Mouse (Mus musculus) lung, postnatal 25 days (tissue): ENCODE measurements around the gene Gzmd.
"Not testable (repeated sequence)": the region's sequence is repeated elsewhere in the genome, so short reads cannot be mapped to it uniquely, and the experiment has no call there.

Source experiments
- DNase-seq: peaks from one replicate; pipeline ENCODE4 v3.0.0; 2022; ENCODE audit warnings: low spot score

Gzmd gene

GRCm38 (mm10) chr14:56132508-56132907, at the start of gene Gzmd:
TSS of gene Gzmd (minus strand) at chr14:56132608.
- DNase-seq = not testable (repeated sequence)

GRCm38 (mm10) chr14:56177651-56178050, 45.2 kb upstream of the Gzmd start:
- not testable (repeated sequence) for DNase-seq

DNA sequence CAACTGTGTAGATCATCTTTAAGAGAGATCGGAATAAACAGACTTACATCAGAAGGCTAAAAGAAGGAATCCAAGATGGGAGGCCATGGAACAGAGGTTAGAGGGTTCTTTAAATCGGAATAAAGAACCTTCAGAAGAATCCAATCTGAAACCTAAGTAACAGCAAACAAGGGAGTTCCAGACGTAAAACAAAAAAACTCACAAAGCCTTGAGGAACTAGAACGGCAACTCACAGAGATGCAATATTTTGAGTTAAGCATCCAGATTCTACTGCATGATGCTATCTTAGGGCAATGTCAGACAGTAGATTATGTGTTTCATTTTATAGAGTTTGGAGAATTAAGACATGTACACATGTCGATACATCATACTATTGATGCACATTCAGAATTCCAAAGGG, 42.1 kb upstream of the Gzmd start, which contains the start of gene Gzmn:
Gzmn (minus strand) TSS at position 101 of the 400 bp plus-strand sequence.
- no peak for DNase-seq

GRCm38 (mm10) chr14:56173396-56173795, 41.0 kb upstream of the Gzmd start:
- no peak for DNase-seq

DNA sequence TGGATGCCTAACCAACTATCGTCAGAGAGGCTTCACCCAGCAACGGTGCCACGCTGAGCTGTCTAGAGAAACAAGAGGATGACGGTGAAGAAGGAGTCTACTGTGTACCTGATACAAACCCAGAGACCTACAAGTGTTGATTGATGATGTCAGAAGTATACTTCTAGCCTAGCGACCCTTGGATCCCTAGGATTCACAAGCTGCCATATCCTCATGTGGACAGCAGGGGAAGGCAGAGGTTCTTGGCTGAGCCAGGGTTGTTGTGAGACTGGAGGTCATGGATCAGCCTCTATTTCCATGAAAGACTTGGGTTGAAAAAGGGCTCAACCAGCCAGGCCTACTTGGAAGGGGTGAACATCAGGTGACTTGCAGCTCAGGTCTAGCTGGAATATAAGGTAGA, 40.3 kb upstream of the Gzmd start:
- DNase-seq = no peak

GRCm38 (mm10) chr14:56168009-56168408, 35.6 kb upstream of the Gzmd start:
- no peak for DNase-seq

DNA sequence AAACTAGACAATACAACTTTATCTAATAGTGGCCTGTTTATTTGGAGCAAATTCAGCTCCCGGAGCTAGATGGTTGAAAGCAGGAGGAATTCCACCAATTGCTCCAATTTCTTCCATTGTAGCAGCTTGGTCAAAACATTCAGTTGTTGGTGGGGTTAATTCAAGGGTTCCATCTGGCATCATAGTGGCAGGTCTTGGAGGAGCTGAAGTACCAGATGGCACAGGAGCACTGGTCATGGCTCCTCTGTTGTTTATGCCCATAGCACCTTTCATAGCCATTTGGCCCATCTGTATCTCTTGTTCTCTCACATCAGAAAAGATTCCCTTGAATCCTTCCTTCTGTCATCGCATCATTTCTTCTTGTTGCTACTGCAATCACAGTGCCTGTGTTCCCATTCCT, 29.7 kb upstream of the Gzmd start:
- no peak for DNase-seq

- DNase-seq = not testable (repeated sequence)
Measured at GRCm38 (mm10) chr14:56159479-56159878, 27.1 kb upstream of the Gzmd start, which contains the start of gene Gzmg. TSS of gene Gzmg (minus strand) at chr14:56159579.

DNA sequence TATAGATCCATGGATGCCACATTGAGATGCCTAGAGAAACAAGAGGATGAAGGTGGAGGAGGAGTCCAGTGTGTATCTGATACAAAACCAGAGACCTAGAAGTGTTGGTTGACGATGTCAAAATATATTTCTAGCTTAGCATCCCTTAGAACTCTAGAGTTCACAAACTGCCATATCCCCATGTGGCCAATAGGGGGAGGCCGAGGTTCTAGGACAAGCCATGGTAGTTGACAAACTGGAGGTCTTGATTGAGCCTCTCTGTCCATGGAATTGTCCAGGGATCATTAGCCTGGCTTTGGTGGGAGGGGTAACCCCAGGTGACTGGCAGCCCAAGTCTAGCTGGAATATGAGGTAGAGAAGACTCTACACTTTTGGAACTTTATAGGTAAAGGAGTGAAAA, 22.9 kb upstream of the Gzmd start:
- DNase-seq = no peak

GRCm38 (mm10) chr14:56133675-56134074, 1.3 kb upstream of the Gzmd start:
- DNase-seq = not testable (repeated sequence)

DNA sequence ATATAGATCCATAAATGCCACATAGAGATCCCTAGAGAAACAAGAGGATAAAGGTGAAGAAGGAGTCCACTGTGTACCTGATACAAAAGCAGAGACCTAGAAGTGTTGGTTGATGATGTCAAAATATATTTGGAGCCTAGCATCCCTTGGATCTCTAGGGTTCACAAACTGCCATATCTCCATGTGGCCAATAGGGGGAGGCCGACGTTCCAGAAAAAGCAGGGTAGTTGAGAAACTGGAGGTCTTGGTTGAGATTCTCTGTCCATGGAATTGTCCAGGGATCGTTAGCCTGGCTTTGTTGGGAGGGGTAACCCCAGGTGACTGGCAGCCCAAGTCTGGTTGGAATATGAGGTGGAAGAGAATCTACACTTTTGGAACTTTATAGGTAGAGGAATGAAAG, 4.1 kb downstream of the Gzmd start:
- no peak for DNase-seq

GRCm38 (mm10) chr14:56123516-56123915, 8.9 kb downstream of the Gzmd start:
- no peak for DNase-seq

- DNase-seq = no peak
Measured at GRCm38 (mm10) chr14:56120525-56120924, 11.9 kb downstream of the Gzmd start, which contains the start of gene Gzme. TSS of gene Gzme (minus strand) at chr14:56120625.

DNA sequence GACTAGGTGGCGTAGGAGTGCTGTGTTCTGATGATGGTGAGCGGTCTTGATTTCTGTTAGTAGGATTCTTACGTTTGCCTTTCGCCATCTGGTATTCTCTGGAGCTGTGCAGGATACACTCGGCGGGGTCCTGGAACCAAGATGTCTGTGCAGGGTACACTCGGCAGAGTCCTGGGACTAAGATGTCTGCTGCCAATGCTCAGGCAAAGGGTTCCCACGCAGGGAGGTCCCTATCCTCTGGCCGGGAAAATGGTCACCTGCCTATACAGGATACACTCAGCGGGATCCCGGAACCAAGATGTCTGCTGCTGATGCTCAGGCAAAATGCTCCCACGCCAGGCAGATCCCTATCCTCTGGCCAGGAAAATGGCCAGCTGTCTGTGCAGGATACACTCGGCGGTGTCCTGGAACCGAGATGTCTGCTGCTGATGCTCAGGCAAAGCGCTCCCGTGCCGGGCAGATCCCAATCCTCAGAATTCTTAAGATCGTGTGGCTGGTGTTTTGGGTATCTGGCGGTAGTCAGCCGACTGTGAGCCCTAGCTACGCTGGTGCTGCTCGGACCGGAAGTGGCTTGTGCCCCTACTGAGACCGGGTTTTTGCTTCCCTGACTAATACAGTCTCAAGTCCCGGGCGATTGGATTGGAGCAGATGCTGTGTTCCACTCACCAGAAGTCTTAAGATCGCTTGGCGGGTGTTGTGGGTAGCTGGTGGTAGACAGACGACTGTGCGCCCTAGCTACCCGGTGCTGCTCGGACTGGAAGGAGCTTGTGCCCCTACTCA, 16.7 kb downstream of the Gzmd start:
- DNase-seq = not testable (repeated sequence)

- no peak for DNase-seq
Measured at GRCm38 (mm10) chr14:56105447-56106180, 26.8 kb downstream of the Gzmd start.

- DNase-seq = no peak
Measured at GRCm38 (mm10) chr14:56105016-56105415, 27.4 kb downstream of the Gzmd start.

- DNase-seq = no peak
Measured at GRCm38 (mm10) chr14:56103452-56103851, 29.0 kb downstream of the Gzmd start.

DNA sequence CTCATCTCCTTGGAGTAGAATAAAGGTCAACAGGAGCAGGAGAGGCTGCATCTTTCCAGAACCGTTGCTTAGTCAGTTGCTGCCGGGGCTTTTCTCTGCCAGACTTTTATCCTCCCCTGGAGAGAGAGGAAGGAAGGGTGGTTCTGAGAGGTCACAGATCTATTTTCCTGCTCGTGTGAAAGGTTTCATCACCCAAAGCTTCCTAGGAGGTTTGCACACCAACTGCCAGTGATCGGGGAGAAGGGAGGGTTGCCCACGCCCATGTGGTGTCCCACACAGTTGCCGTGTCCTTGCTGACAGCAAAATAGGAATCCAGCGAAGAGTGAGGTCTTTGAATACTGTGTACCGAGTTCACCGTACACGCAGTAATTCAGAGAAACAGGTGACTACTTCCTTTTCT, 30.0 kb downstream of the Gzmd start, which contains the start of gene Ctsg:
Ctsg (minus strand) TSS at position 189 of the 400 bp plus-strand sequence.
- no peak for DNase-seq

GRCm38 (mm10) chr14:56098940-56099339, 33.5 kb downstream of the Gzmd start:
- DNase-seq = no peak

GRCm38 (mm10) chr14:56097597-56097996, 34.8 kb downstream of the Gzmd start:
- no peak for DNase-seq

GRCm38 (mm10) chr14:56093353-56093752, 39.1 kb downstream of the Gzmd start:
- no peak for DNase-seq

DNA sequence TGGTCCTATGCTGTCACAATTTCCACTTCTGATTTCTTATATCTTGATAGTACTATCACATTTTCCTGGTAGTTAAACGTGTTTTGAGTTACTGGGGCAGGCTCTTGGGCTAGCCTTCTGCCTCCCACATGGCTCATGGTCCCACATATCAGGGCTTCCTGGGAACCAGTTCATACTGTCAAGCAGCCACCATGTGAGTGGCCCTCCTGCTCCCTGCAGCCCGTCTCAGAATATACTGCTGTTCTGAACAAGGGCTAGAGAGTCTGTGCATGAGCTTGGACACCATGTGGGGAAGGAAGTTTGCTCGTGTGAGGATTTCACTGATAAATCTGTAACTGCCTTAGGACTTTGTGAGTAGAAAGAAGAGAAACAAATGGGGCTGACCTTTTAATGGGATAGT, 45.7 kb downstream of the Gzmd start:
- no peak for DNase-seq

DNA sequence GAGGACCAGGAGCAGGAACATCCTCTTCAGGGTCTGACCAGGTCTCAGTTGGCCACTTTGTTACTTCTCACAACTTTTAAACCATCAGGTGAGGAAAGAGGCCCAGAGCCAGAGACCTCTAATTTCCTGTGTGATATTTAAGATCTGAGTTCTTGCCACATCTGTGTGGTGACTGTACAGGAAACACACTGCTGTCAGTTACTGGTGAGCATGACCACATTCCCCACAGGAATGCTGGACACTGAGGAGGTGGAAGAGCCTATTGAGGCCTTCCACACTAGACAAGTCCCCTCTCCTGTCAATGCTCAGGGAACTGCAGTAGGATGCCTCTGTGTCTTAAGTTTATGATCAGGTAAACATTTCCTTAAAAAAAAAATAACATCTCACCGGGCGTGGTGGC, 47.2 kb downstream of the Gzmd start, which contains the start of gene Mcpt8:
Mcpt8 (minus strand) TSS at position 107 of the 400 bp plus-strand sequence.
- DNase-seq = no peak
